Comparison of ENCODE assay signal across 8 mouse cellular contexts in genomic region chr16:29735371-29736008, GRCm38 (mm10).
A peak's percentile ranks its signal among the peaks of the same experiment; 100 is the strongest.
DNase-seq lines count a peak whose midpoint lies in the region; ATAC-seq lines count a peak whose summit lies in the region.

No protein-coding gene starts in this region.

- H3K27ac ChIP-seq in forebrain, embryonic 10.5 days: peak overlapping the region; percentile 80
- H3K27ac ChIP-seq in forebrain, embryonic 11.5 days (ENCODE audit: low read depth, low read length): no peak overlapping the region
- peak overlapping the region; percentile 81 for H3K27ac ChIP-seq in heart, embryonic 13.5 days (replicated peaks)

- H3K9me3 ChIP-seq in forebrain, embryonic 10.5 days: no peaks in the 10 kb centered on the region
- no peaks in the 10 kb centered on the region for H3K9me3 ChIP-seq in forebrain, embryonic 11.5 days (ENCODE audit: control insufficient read depth, low read length)
- no peaks in the 10 kb centered on the region for H3K9me3 ChIP-seq in heart, embryonic 13.5 days

- peaks cover 96% of the 10 kb centered on the region for H3K27me3 ChIP-seq in forebrain, embryonic 10.5 days (ENCODE audit: poor library complexity, severe bottlenecking)
- H3K27me3 ChIP-seq in forebrain, embryonic 11.5 days (ENCODE audit: control insufficient read depth, insufficient read depth, low read length): peaks cover 24% of the 10 kb centered on the region
- peaks cover 67% of the 10 kb centered on the region for H3K27me3 ChIP-seq in heart, embryonic 13.5 days (replicated peaks)

- no peak for DNase-seq in forebrain, embryonic 10.5 days (ENCODE audit: extremely low spot score, low spot score)
- DNase-seq in forebrain, embryonic 11.5 days (ENCODE audit: low spot score): no peak
- peak; percentile 63 to 64 for DNase-seq in B cell, adult 2 months
- DNase-seq in frontal cortex, postnatal 14 days (ENCODE audit: low spot score in 2 of 2): no peak
- DNase-seq in cerebellum, adult 11-12 months: no peak
- no peak for DNase-seq in right cerebral cortex, adult 18-20 months

- no peak overlapping the region for H3K4me2 ChIP-seq in forebrain, embryonic 11.5 days (ENCODE audit: low read depth, low read length, severe bottlenecking)
- peak overlapping the region; percentile 56 for H3K4me2 ChIP-seq in heart, embryonic 13.5 days

- H3K4me3 ChIP-seq in forebrain, embryonic 10.5 days: no peak overlapping the region
- H3K4me3 ChIP-seq in forebrain, embryonic 11.5 days (ENCODE audit: low read depth, low read length): no peak overlapping the region
- no peak overlapping the region for H3K4me3 ChIP-seq in heart, embryonic 13.5 days

- no peak overlapping the region for H3K9ac ChIP-seq in forebrain, embryonic 11.5 days (ENCODE audit: low read length)
- peak overlapping the region; percentile 24; the same call in 1 of the 2 replicates for H3K9ac ChIP-seq in heart, embryonic 13.5 days

- H3K4me1 ChIP-seq in forebrain, embryonic 10.5 days: peaks cover 37% of the 10 kb centered on the region
- H3K4me1 ChIP-seq in forebrain, embryonic 11.5 days (replicated peaks; ENCODE audit: control insufficient read depth, insufficient read depth, low read length): peaks cover 14% of the 10 kb centered on the region
- H3K4me1 ChIP-seq in heart, embryonic 13.5 days: peaks cover 31% of the 10 kb centered on the region

- H3K36me3 ChIP-seq in forebrain, embryonic 10.5 days (replicated peaks): no peaks in the 10 kb centered on the region
- no peaks in the 10 kb centered on the region for H3K36me3 ChIP-seq in forebrain, embryonic 11.5 days (ENCODE audit: control insufficient read depth, insufficient read depth, low read length)
- no peaks in the 10 kb centered on the region for H3K36me3 ChIP-seq in heart, embryonic 13.5 days

- ATAC-seq in forebrain, embryonic 11.5 days (replicated peaks; ENCODE audit: low FRiP score): no peak
- no peak for ATAC-seq in heart, embryonic 13.5 days (ENCODE audit: extremely low read depth, insufficient number of reproducible peaks, low FRiP score, low TSS enrichment)
- ATAC-seq in megakaryocyte, adult 5-6 weeks (ENCODE audit: poor library complexity, severe bottlenecking): peak; percentile 78

- 14% methylated on average over 12 of the region's 12 CpGs for WGBS in forebrain, embryonic 10.5 days
- WGBS in forebrain, embryonic 11.5 days: 20% methylated on average over 12 of the region's 12 CpGs
- 17% methylated on average over 12 of the region's 12 CpGs for WGBS in heart, embryonic 13.5 days

Comparison
In these comparisons a context has a peak if more than half of its experiments do, and no peak if none do; other contexts are left out.
1. DNase-seq: peak in B cell, adult 2 months (2 of 2); none in forebrain, embryonic 10.5 days (single experiment), forebrain, embryonic 11.5 days (single experiment), frontal cortex, postnatal 14 days (0 of 2), cerebellum, adult 11-12 months (single experiment) and right cerebral cortex, adult 18-20 months (single experiment).